Mouse (Mus musculus): ENCODE results near the gene Zbtb8b. TPM values are rescaled to one million over a fixed set of nuclear protein-coding genes. Genes with fewer than 3 reads are reported as not detected.

Zbtb8b gene
- polyA plus RNA-seq, 1 experiment from 2014 or later, result 6.0 TPM

DNA sequence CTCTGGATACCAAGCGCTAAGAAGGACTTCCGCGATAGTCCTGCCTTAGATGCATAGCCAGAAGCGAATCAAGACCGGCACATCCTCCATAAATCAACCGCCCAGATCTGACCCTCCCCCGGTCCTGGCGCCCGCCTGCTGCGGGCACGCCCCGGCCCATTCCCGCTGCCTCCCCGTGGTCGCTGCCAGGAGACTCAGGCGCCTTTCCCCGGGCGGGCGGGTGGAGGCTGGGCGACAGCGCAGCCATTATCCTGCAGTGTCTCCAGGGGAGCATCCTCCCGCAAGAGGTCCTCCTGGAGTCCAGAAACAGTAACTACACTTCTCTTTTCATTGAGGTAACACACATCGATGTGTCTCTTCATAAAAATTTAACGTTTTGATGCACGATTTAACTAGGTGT lies 34.2 kb downstream of the Zbtb8b start:
- Histone ChIP-seq H3K27me3 (peaks cover 6% of the 10 kb centered on the region; the same call in 1 of the 2 replicates), H3K9ac (peak overlapping the region; percentile 50), H3K36me3 (no peaks in the 10 kb centered on the region), H3K27ac (no peak overlapping the region), H3K4me2 (replicated peaks) (peak overlapping the region; percentile 63), H3K4me1 (peaks cover 5% of the 10 kb centered on the region; the same call in 1 of the 2 replicates), H3K4me3 (peak overlapping the region; percentile 37), H3K9me3 (replicated peaks) (no peaks in the 10 kb centered on the region)
- ATAC-seq (ENCODE audit: low FRiP score), result no peak
- WGBS, result 2% methylated on average over 25 of the region's 25 CpGs

DNA sequence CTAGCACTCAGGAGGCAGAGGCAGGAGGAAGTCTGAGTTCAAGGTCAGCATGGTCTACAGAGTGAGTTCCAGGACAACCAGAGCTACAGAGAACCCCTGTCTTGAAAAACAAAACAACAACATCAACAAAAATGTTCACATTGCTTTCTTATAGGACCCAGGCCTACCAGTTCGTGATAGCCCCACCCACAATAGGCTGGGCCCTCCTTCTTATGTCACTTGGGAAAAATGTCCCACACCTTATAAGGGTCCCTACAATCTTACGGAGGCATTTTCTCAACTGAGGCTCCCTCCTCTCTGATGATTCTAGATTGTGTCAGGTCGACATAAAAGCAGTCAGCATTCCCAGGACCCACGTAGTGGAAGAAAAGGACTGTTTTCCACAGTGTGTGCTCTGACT lies 40.8 kb downstream of the Zbtb8b start:
- Histone ChIP-seq H3K27me3 (0 out of 2 replicates have a peak, but pooled peaks cover 3% of the 10 kb centered on the region), H3K9ac (no peak overlapping the region), H3K4me2 (replicated peaks) (no peak overlapping the region), H3K36me3 (no peaks in the 10 kb centered on the region), H3K27ac (no peak overlapping the region), H3K4me1 (no peaks in the 10 kb centered on the region), H3K4me3 (no peak overlapping the region), H3K9me3 (replicated peaks) (no peaks in the 10 kb centered on the region)
- WGBS, result 79% methylated on average over 4 of the region's 4 CpGs
- ATAC-seq (ENCODE audit: low FRiP score), result no peak

DNA sequence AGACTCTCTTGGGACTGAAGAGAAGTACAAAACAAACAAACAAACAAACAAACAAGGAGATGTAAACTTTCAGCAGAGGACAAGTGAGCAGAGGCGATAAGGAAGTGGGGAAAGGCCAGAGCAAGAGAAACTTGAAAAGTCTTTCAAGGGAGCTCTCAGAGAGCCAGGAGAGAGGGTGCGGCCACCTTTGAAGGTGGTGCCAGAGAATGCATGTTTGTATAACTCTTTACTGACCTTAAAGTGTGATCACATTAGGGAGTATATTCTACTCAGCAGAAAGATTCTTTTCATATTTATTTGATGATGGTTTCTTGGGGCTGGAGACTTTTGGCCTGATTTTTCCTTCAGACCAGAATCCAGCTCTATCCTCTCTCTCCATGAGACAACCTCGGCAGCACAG lies 43.7 kb downstream of the Zbtb8b start:
- H3K27ac ChIP-seq, result no peak overlapping the region
- H3K9me3 ChIP-seq (replicated peaks), result no peaks in the 10 kb centered on the region
- H3K36me3 ChIP-seq, result no peaks in the 10 kb centered on the region
- WGBS, result 89% methylated on average over 3 of the region's 3 CpGs
- ATAC-seq (ENCODE audit: low FRiP score), result no peak
- no peak overlapping the region for H3K4me3 ChIP-seq
- no peak overlapping the region for H3K4me2 ChIP-seq (replicated peaks)
- H3K9ac ChIP-seq, result no peak overlapping the region
- H3K4me1 ChIP-seq, result no peaks in the 10 kb centered on the region; the same call in 1 of the 2 replicates
- H3K27me3 ChIP-seq, result no peaks in the 10 kb centered on the region

DNA sequence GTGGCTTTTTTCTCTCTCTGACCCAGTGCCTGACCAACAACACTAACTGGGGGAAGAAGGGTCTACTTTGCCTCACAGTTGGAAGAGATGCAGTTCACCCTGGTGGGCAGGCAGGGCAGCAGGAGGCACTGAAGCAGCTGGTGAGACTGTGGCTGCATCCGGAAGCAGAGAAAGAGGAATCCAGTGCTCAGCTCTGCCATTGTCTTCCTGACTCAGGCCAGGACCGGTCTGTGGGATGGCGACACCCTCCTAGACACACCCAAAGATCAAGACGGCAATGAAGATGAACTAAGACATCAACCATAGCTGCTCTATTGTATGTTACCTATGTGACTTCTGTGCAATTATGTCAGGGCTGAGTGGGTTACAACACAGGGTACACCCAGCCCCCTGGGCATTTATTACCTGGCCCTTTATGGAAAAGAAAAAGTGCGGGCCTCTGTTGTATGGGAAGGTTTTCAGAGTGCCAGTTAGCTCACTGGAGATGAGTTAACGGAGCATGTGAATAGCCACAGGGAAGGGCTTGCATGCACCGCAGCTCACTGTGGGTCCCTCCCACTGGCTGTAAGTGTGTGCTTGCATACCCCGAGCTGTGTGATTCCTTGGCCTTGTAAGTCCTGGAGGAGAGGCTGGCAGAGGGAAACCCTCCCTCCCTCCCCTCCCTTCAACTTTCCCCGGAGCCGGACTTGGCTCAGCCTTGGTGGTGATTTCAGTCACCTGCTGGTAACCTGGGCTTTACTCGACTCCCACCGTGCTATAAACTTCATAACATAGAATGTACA lies 46.4 kb downstream of the Zbtb8b start:
- WGBS, result 49% methylated on average over 12 of the region's 12 CpGs
- Histone ChIP-seq H3K4me1 (no peaks in the 10 kb centered on the region; the same call in 1 of the 2 replicates), H3K36me3 (no peaks in the 10 kb centered on the region), H3K27ac (no peak overlapping the region), H3K9me3 (replicated peaks) (no peaks in the 10 kb centered on the region), H3K9ac (no peak overlapping the region), H3K4me2 (replicated peaks) (no peak overlapping the region), H3K4me3 (no peak overlapping the region), H3K27me3 (no peaks in the 10 kb centered on the region)
- ATAC-seq (ENCODE audit: low FRiP score), result no peak

DNA sequence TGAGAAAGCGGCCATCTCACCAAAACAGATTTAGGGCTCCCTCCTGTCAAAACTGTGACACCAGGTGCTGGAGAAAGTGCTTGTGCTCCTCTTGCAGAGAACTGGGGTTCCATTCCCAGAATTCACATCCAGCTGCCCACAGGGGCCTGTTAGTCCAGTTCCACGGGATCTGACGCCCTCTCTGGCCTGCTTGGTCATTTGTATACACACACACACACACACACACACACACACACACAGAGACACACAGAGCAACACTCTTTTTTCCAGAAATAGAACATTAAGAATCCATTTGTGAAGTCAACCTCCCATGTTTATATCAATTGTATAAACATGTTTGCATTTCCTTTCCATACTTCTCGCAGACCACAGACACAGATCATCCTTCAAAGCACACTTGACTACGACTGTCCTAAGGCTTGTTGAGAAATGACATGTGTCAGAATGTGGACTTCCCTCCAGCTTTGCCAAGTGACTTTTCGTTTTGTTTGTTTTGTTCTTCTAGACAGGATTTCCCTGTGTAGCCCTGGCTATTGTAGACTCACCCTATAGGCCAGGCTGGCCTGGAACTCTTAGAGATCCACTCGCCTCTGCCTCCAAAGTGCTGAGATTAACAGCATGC lies 49.6 kb downstream of the Zbtb8b start:
- ATAC-seq (ENCODE audit: low FRiP score), result no peak
- H3K27ac ChIP-seq, result no peak overlapping the region
- no peak overlapping the region for H3K9ac ChIP-seq
- no peaks in the 10 kb centered on the region for H3K36me3 ChIP-seq
- no peaks in the 10 kb centered on the region for H3K27me3 ChIP-seq
- H3K4me3 ChIP-seq, result no peak overlapping the region
- no peak overlapping the region for H3K4me2 ChIP-seq (replicated peaks)
- H3K9me3 ChIP-seq (replicated peaks), result no peaks in the 10 kb centered on the region
- WGBS, result 87% methylated on average over 7 of the region's 7 CpGs
- H3K4me1 ChIP-seq, result peaks cover 4% of the 10 kb centered on the region

DNA sequence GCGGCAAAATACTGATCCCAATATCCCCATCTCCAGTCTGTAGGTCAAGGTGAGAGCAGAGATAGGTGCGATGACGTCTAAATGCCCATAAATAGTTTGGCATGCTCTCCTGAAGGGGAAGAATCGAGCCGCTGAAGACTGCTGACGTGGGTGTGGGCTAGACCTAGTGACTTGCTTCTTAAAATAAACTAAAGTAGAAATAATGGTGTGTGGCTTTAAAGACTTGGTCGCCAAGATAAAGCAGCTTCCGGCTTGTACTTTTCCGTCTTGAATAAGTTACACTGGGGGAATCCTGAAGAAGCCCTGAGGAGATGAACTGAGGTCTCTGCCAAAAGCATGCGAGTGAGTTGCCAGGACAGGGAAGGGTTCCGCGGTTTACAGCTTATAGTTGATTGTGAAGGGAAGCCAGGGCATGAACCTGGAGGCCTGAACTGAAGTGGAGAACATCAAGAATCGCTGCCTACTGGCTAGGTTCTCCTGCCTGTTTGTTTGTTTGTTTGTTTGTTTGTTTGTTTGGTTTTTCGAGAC lies 50.4 kb downstream of the Zbtb8b start:
- no peak overlapping the region for H3K4me2 ChIP-seq (replicated peaks)
- no peaks in the 10 kb centered on the region for H3K36me3 ChIP-seq
- WGBS, result 90% methylated on average over 14 of the region's 14 CpGs
- H3K27ac ChIP-seq, result no peak overlapping the region
- H3K9ac ChIP-seq, result no peak overlapping the region
- no peak overlapping the region for H3K4me3 ChIP-seq
- no peaks in the 10 kb centered on the region for H3K27me3 ChIP-seq
- H3K4me1 ChIP-seq, result peaks cover 4% of the 10 kb centered on the region
- no peaks in the 10 kb centered on the region for H3K9me3 ChIP-seq (replicated peaks)
- ATAC-seq (ENCODE audit: low FRiP score), result no peak

DNA sequence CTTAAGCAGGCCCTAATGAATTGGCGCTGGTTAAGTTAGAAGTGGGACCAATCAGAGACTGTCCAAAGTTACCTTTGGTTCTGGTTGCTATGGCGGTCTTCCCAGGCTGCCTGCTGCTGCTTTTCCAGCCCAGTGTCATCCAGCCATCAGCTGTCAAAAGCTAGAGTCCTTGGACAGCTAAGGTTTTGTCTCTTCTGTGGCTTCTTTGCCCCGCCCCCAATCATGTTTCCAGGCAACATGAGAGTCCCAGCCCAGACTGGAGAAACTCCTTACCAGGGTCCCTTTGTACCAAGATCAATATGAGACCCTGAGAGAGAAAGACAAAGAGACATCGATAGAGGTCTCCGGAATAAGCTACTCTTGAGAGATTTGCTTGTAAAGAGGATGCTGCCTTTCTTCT lies 52.2 kb downstream of the Zbtb8b start:
- Histone ChIP-seq H3K9ac (no peak overlapping the region), H3K9me3 (replicated peaks) (no peaks in the 10 kb centered on the region), H3K36me3 (no peaks in the 10 kb centered on the region), H3K4me1 (peaks cover 4% of the 10 kb centered on the region), H3K4me3 (no peak overlapping the region), H3K4me2 (replicated peaks) (no peak overlapping the region), H3K27me3 (no peaks in the 10 kb centered on the region), H3K27ac (no peak overlapping the region)
- ATAC-seq (ENCODE audit: low FRiP score), result no peak
- 59% methylated on average over 5 of the region's 5 CpGs for WGBS

DNA sequence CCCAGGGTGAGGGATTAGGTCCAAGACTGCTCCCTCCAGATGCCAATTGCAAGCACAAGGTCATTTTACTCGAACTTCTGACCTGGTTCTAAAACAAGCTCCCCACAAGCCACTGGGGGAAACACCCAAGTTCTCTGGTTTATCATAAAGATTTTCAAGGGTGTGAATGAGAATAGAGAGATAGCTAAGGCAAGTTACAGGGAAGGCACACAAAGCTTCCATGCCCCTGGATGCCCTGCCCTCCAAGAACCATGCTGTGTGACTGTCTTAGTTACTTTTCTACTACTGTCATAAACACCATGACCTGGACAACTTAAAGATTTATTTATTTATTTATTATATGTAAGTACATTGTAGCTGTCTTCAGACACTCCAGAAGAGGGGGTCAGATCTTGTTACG lies 53.7 kb downstream of the Zbtb8b start:
- WGBS, result 83% methylated on average over 2 of the region's 2 CpGs
- Histone ChIP-seq H3K4me2 (replicated peaks) (no peak overlapping the region), H3K4me3 (no peak overlapping the region), H3K9me3 (replicated peaks) (no peaks in the 10 kb centered on the region), H3K36me3 (no peaks in the 10 kb centered on the region), H3K4me1 (peaks cover 4% of the 10 kb centered on the region), H3K27me3 (no peaks in the 10 kb centered on the region), H3K27ac (no peak overlapping the region), H3K9ac (no peak overlapping the region)
- no peak for ATAC-seq (ENCODE audit: low FRiP score)

DNA sequence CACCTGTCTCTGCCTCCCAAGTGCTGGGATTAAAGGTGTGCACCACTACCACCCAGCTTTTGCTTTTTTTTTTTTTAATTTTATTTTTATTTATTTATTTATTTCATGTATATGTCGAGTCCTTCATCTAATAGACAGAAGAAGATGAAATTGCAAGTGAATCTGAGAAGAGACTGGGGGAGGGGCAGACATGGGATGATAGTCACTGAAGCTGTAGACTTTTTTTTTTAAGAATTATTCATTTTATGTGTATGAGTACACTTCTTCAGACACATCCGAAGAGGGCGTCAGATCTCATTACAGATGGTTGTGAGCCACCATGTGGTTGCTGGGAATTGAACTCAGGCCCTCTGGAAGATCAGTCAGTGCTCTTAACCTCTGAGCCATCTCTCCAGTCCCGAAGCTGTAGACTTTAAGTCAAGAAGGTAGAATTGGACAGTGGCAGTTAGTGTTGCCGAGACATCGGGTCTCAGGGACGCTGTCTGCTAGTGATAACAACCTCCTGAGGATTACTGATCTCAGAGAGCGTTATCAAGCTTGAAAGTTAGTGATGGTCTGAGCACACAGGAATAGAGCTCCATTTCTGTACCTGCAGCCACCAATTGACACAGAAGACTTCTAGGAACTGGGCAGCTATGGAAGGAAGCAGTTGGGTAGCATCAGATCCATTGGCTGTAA lies 54.2 kb downstream of the Zbtb8b start:
- WGBS, result 94% methylated on average over 8 of the region's 8 CpGs
- Histone ChIP-seq H3K27ac (no peak overlapping the region), H3K9ac (no peak overlapping the region), H3K9me3 (replicated peaks) (no peaks in the 10 kb centered on the region), H3K4me3 (no peak overlapping the region), H3K4me2 (replicated peaks) (no peak overlapping the region), H3K27me3 (no peaks in the 10 kb centered on the region), H3K4me1 (peaks cover 4% of the 10 kb centered on the region), H3K36me3 (no peaks in the 10 kb centered on the region)
- no peak for ATAC-seq (ENCODE audit: low FRiP score)

DNA sequence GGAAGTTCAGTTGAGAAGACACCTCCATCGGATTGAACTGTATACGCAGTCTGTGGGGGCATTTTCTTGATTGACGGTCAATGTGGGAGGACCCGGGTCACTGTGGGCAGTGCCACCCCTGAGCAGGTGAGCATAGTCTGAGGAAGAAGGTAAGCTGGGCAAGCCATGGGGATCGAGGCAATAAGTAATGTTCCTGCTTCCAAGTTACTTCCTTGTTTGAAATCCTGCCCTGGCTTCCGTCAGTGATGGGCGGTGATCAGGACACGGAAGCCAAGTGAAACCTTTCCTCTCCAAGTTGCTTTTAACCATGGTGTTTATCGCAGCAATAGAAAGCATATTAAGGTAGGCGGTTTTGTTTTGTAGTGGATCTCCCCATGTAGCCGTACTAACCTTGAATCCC lies 55.0 kb downstream of the Zbtb8b start:
- Histone ChIP-seq H3K9me3 (replicated peaks) (no peaks in the 10 kb centered on the region), H3K27me3 (no peaks in the 10 kb centered on the region), H3K27ac (no peak overlapping the region), H3K4me1 (peaks cover 4% of the 10 kb centered on the region), H3K9ac (no peak overlapping the region), H3K4me2 (replicated peaks) (no peak overlapping the region), H3K4me3 (no peak overlapping the region), H3K36me3 (no peaks in the 10 kb centered on the region)
- no peak for ATAC-seq (ENCODE audit: low FRiP score)
- 91% methylated on average over 11 of the region's 11 CpGs for WGBS

DNA sequence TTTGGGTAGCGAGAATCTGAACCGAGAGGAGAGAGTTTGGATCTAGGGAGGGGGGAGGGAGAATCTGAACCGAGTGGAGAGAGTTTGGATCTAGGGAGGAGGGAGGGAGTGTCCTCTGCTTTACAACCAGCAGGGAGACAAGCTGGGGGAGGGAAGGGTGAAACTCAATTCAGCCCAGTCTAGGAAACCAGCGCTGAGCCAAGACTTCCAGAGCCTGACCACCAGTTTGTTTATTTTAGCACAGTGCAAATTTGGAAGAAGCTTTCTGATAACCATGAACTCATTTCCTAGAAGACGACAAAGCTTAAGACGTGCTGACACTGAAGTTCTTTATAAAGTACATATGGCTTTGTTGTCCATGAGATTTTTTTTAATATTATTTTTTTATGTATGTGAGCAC lies 56.2 kb downstream of the Zbtb8b start:
- Histone ChIP-seq H3K9me3 (replicated peaks) (no peaks in the 10 kb centered on the region), H3K9ac (no peak overlapping the region), H3K27me3 (no peaks in the 10 kb centered on the region), H3K4me2 (replicated peaks) (no peak overlapping the region), H3K4me3 (no peak overlapping the region), H3K36me3 (no peaks in the 10 kb centered on the region), H3K4me1 (peaks cover 4% of the 10 kb centered on the region), H3K27ac (no peak overlapping the region)
- WGBS, result 44% methylated on average over 6 of the region's 6 CpGs
- ATAC-seq (ENCODE audit: low FRiP score), result no peak

DNA sequence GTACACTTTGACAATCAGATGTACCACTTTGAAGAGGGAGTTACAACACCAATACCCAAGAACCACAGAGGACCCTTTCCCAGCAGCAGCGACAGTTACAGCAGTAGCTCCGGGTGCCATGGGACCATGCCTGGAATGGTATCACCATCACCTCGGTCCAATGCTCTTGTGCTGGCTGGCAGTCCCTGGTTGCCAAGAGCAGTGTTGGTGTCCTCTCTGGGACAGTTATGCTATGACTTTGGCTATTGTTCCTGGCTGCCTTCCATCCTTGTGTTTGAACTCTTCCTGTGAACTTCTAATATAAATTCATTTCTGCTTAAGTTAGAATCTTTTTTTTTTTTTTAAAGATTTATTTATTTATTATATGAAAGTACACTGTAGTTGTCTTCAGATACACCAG lies 57.1 kb downstream of the Zbtb8b start:
- Histone ChIP-seq H3K4me1 (peaks cover 4% of the 10 kb centered on the region), H3K36me3 (no peaks in the 10 kb centered on the region), H3K4me2 (replicated peaks) (no peak overlapping the region), H3K4me3 (no peak overlapping the region), H3K27me3 (peaks cover 6% of the 10 kb centered on the region), H3K9me3 (replicated peaks) (no peaks in the 10 kb centered on the region), H3K27ac (no peak overlapping the region), H3K9ac (no peak overlapping the region)
- 94% methylated on average over 3 of the region's 3 CpGs for WGBS
- no peak for ATAC-seq (ENCODE audit: low FRiP score)

All from hindbrain, embryonic 12.5 days (tissue).